Mouse (Mus musculus): ENCODE measurements around the gene D130043K22Rik.
A peak's percentile ranks its signal among the peaks of the same experiment; 100 is the strongest.
"Not testable (repeated sequence)": the region's sequence is repeated elsewhere in the genome, so short reads cannot be mapped to it uniquely, and the experiment has no call there.

D130043K22Rik gene

GRCm38 (mm10) chr13:24832131-24832810 is 12.7 kb upstream of the D130043K22Rik start:
- no peak for DNase-seq

- DNase-seq = no peak
Observed at GRCm38 (mm10) chr13:24832811-24833155, 12.2 kb upstream of the D130043K22Rik start.

GRCm38 (mm10) chr13:24837765-24838164 is 7.2 kb upstream of the D130043K22Rik start:
- DNase-seq = not testable (repeated sequence)

GRCm38 (mm10) chr13:24839831-24840230 is 5.1 kb upstream of the D130043K22Rik start:
- DNase-seq = no peak

- DNase-seq = no peak
Observed at GRCm38 (mm10) chr13:24841702-24842101, 3.2 kb upstream of the D130043K22Rik start.

- no peak for DNase-seq
Observed at GRCm38 (mm10) chr13:24849318-24849717, 4.4 kb downstream of the D130043K22Rik start.

- no peak for DNase-seq
Observed at GRCm38 (mm10) chr13:24851989-24852388, 7.1 kb downstream of the D130043K22Rik start.

- no peak for DNase-seq
Observed at GRCm38 (mm10) chr13:24852570-24852969, 7.6 kb downstream of the D130043K22Rik start.

- DNase-seq = no peak
Observed at GRCm38 (mm10) chr13:24859115-24859514, 14.2 kb downstream of the D130043K22Rik start.

- DNase-seq = no peak
Observed at GRCm38 (mm10) chr13:24861084-24861483, 16.1 kb downstream of the D130043K22Rik start.

- no peak for DNase-seq
Observed at GRCm38 (mm10) chr13:24862021-24862420, 17.1 kb downstream of the D130043K22Rik start.

GRCm38 (mm10) chr13:24862520-24862919 is 17.6 kb downstream of the D130043K22Rik start:
- DNase-seq = peak; percentile 64

GRCm38 (mm10) chr13:24866430-24867402 is 21.8 kb downstream of the D130043K22Rik start:
- DNase-seq = no peak

GRCm38 (mm10) chr13:24867789-24868188 is 22.9 kb downstream of the D130043K22Rik start:
- DNase-seq = no peak

GRCm38 (mm10) chr13:24868233-24868632 is 23.3 kb downstream of the D130043K22Rik start:
- no peak for DNase-seq

GRCm38 (mm10) chr13:24879359-24880040 is 34.6 kb downstream of the D130043K22Rik start:
- DNase-seq = no peak

- DNase-seq = no peak
Observed at GRCm38 (mm10) chr13:24880208-24880607, 35.3 kb downstream of the D130043K22Rik start.

- DNase-seq = no peak
Observed at GRCm38 (mm10) chr13:24880704-24881103, 35.8 kb downstream of the D130043K22Rik start.

GRCm38 (mm10) chr13:24882411-24882810 is 37.5 kb downstream of the D130043K22Rik start:
- no peak for DNase-seq

- no peak for DNase-seq
Observed at GRCm38 (mm10) chr13:24889554-24889953, 44.6 kb downstream of the D130043K22Rik start.

- DNase-seq = no peak
Observed at GRCm38 (mm10) chr13:24892516-24892915, 47.6 kb downstream of the D130043K22Rik start.

GRCm38 (mm10) chr13:24893880-24894279 is 48.9 kb downstream of the D130043K22Rik start:
- DNase-seq = no peak

- DNase-seq = no peak
Observed at GRCm38 (mm10) chr13:24901916-24902315, 57.0 kb downstream of the D130043K22Rik start.
